Mouse (Mus musculus) liver, embryonic 14.5 days (tissue): Measurements from ENCODE around the gene Gm10260. TPM values are rescaled to one million over a fixed set of nuclear protein-coding genes. Genes with fewer than 3 reads are reported as not detected.

Experiments used
- ATAC-seq: fragments of 200-750 bp; cut with Nextera tagmentation; 2 replicates; pipeline ENCODE4 v1.8.0; 2017; ENCODE audit warnings: moderate number of reproducible peaks, mild to moderate bottlenecking, moderate library complexity; ENCODE audit not compliant: insufficient read depth
- DNase-seq, 3 experiments: peaks; one replicate each; pipeline ENCODE4 v3.0.0-alpha.2; 2012 to 2013; ENCODE audit warnings: low read depth in 3 of 3, low spot score in 3 of 3
- H3K27ac ChIP-seq: fragments of 300-500 bp; sonication (generic); 2 replicates; pipeline ENCODE4 v1.5.1; 2014; ENCODE audit warnings: moderate library complexity, mild to moderate bottlenecking, control low read depth, inconsistent platforms
- H3K27me3 ChIP-seq: fragments of 300-500 bp; sonication (generic); 2 replicates; pipeline ENCODE4 v1.6.1; 2014; ENCODE audit warnings: mild to moderate bottlenecking, low read length, moderate library complexity; ENCODE audit not compliant: control insufficient read depth, insufficient read depth
- H3K36me3 ChIP-seq: fragments of 300-500 bp; sonication (generic); replicated peaks from 2 replicates; pipeline ENCODE4 v1.6.1; 2014; ENCODE audit warnings: low read depth; ENCODE audit not compliant: control insufficient read depth, insufficient read depth
- H3K4me1 ChIP-seq, 2 experiments: fragments of 200-500 bp in 1 of 2; fragments of 300-500 bp in 1 of 2; sonication (generic) in 1 of 2; replicated peaks; 2 replicates each; pipeline ENCODE4 v1.6.1; 2012 to 2014; ENCODE audit warnings: antibody characterized with exemption in 1 of 2, inconsistent platforms in 1 of 2, low read length in 1 of 2; ENCODE audit not compliant: control insufficient read depth in 2 of 2, insufficient read depth in 2 of 2
- H3K4me2 ChIP-seq: fragments of 300-500 bp; sonication (generic); 2 replicates; pipeline ENCODE4 v1.6.1; 2014; ENCODE audit warnings: low read depth, mild to moderate bottlenecking, control low read depth, moderate library complexity
- H3K4me3 ChIP-seq, 2 experiments: fragments of 200-500 bp in 1 of 2; fragments of 300-500 bp in 1 of 2; sonication (generic) in 1 of 2; 2 replicates each; pipeline ENCODE4 v1.5.1; 2012 to 2014; ENCODE audit warnings: low read depth in 2 of 2, low read length in 2 of 2, mild to moderate bottlenecking in 2 of 2, control low read depth in 1 of 2, inconsistent platforms in 1 of 2, moderate library complexity in 1 of 2; ENCODE audit not compliant: insufficient read depth in 1 of 2
- H3K9ac ChIP-seq: fragments of 300-500 bp; sonication (generic); replicated peaks from 2 replicates; pipeline ENCODE4 v1.6.1; 2014; ENCODE audit warnings: mild to moderate bottlenecking, control low read depth, moderate library complexity
- H3K9me3 ChIP-seq: fragments of 300-500 bp; sonication (generic); 2 replicates; pipeline ENCODE4 v1.6.1; 2016; ENCODE audit warnings: low read length, mixed read lengths; ENCODE audit not compliant: control insufficient read depth
- CTCF ChIP-seq: IDR thresholded peaks from 2 replicates; pipeline ENCODE4 v1.5.1; 2016; ENCODE audit warnings: antibody characterized with exemption, low read depth, control low read depth
- EP300 ChIP-seq: IDR thresholded peaks from 2 replicates; pipeline ENCODE4 v1.6.1; 2016; ENCODE audit warnings: antibody characterized with exemption, low read depth
- WGBS: fragments of 180-500 bp; shearing (Covaris S2); extraction: QIAGEN DNeasy Blood & Tissue Kit; methylation state at CpG from one replicate; pipeline ENCODE4 v1.1.7; 2014; ENCODE audit not compliant: insufficient replicate concordance; 5-methylcytosine and 5-hydroxymethylcytosine counted together
- polyA plus RNA-seq, 2 experiments: library from polyadenylated mRNA; depleted of rRNA in 1 of 2; stranded (reverse) in 1 of 2; unstranded in 1 of 2; fragments of >200 nt; fragmentation: Nextera tagmentation in 1 of 2; extraction: Ambion mirVana in 1 of 2; gene quantifications; 2 replicates each; pipeline versions ENCODE4 v1.2.1 to v1.2.3; 2012 to 2014

Gene Gm10260
- polyA plus RNA-seq, 2 experiments: 0.99 to 3.7 TPM

DNA sequence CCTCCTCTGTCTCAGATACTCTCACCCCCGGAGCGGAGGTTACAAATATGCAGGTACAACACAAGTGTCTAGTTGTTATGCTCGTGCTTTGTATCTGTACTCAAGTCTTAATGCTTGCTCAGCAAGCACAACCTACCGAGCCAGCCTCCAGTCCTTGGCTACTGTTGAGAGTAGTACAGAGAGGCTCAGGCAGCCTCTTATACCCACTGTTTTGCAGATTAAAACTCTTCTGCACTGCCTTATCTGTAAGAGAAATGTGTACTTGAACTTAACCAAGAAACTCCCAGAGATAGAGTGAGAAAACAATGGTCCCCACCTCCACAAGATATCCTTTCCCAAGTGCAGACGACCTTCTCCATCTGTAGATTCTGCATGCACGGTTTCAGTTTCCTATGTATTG is 24.5 kb downstream of the Gm10260 start:
- Histone ChIP-seq H3K36me3 (no peaks in the 10 kb centered on the region), H3K9me3 (no peaks in the 10 kb centered on the region), H3K27me3 (no peaks in the 10 kb centered on the region), H3K4me1 (peaks cover 12 to 19% of the 10 kb centered on the region in 2 experiments), H3K9ac (no peak overlapping the region), H3K27ac (no peak overlapping the region), H3K4me2 (no peak overlapping the region), H3K4me3 (no peak overlapping the region)
- ATAC-seq (peak; percentile 76), DNase-seq (peak in 1 of 3 experiments; percentile 4)
- TF ChIP-seq EP300 (peak; percentile 44), CTCF (no peak)
- WGBS: 39% methylated on average over 6 of the region's 6 CpGs

DNA sequence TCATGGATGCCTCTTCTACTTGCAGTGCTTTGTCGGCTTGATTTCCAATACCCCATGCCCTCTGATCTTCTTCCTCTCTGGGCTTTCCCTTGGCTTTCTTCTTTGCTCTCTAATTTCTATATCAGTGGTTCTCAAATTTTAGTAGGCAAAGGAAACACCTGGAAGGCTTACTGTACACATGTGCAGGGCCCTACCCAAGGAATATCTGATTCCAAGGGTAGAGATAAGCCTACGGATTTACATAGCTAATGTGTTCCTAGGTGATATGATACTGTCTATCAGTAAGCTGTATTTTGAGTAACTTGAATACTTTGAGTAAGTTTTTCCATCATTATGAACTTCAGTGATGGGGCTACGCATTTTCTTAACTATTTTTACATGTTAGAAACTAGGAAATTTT is 25.7 kb downstream of the Gm10260 start:
- Histone ChIP-seq H3K4me1 (peaks cover 12 to 18% of the 10 kb centered on the region in 2 experiments), H3K27me3 (no peaks in the 10 kb centered on the region), H3K4me3 (no peak overlapping the region), H3K9me3 (no peaks in the 10 kb centered on the region), H3K9ac (no peak overlapping the region), H3K27ac (no peak overlapping the region), H3K36me3 (no peaks in the 10 kb centered on the region), H3K4me2 (no peak overlapping the region)
- TF ChIP-seq EP300 (no peak; the same call in 1 of the 2 replicates), CTCF (no peak)
- no peak for ATAC-seq
- no peak for DNase-seq
- 58% methylated on average over 3 of the region's 3 CpGs for WGBS

DNA sequence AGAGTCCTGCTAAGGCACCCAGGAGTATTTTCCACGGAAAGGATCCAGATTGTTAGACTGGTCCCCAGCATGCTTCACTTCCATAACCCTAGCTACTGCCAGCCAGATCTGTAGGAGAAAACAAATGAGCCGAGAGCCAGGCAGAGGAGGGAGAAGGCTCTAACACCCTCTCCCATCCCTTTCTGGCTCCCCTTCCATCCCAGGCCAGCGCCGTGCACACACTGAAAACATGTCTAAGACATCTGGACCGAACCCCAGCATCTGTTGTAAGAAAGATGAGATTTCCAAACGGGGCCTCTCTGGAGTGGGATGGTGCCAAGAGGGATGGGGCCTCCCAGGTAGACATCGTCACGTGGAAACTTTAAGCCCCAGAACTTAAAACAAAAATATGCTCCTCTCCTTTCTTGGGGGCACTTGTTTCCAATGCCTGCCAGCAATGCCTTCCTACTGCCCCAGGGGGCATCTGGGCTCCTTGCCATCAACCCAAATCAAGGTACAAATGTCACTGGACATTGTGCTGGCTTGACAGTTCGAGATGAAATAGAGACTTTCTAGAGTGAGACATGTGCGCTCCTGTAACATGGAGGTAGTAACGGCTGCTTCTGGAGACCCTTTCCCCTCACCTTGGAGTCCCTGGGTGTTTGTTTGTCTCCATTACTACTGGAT is 35.1 kb downstream of the Gm10260 start:
- TF ChIP-seq EP300 (no peak), CTCF (peak; percentile 25; the same call in 1 of the 2 replicates)
- no peak overlapping the region for H3K27ac ChIP-seq
- H3K9me3 ChIP-seq: no peaks in the 10 kb centered on the region
- no peaks in the 10 kb centered on the region for H3K27me3 ChIP-seq
- no peak overlapping the region for H3K9ac ChIP-seq
- H3K4me2 ChIP-seq: no peak overlapping the region
- DNase-seq (no peak), ATAC-seq (no peak)
- H3K4me3 ChIP-seq: no peak overlapping the region
- no peaks in the 10 kb centered on the region for H3K4me1 ChIP-seq
- 75% methylated on average over 11 of the region's 11 CpGs for WGBS
- H3K36me3 ChIP-seq: no peaks in the 10 kb centered on the region

DNA sequence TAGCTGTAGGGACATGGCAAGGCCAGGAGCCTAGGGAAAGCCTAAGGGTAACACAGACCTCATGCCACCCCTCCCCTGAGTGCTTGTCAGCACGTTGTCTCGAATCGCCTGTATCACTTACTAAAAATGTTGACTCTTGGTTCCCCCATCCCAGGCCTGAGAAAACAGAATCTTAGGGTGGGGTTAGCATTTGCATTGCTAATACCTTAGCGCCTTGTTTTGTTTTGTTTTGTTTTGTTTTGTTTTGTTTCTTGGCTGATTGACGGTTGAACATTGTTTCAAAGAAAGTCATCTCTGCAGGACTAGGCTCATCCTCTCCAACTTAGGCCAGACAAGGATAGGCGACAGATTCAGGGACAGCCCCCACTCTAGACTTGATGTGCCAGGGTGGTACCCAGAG is 35.9 kb downstream of the Gm10260 start:
- ATAC-seq: no peak
- Histone ChIP-seq H3K4me2 (no peak overlapping the region), H3K27ac (no peak overlapping the region), H3K4me1 (no peaks in the 10 kb centered on the region), H3K36me3 (no peaks in the 10 kb centered on the region), H3K9me3 (no peaks in the 10 kb centered on the region), H3K9ac (no peak overlapping the region), H3K4me3 (no peak overlapping the region), H3K27me3 (no peaks in the 10 kb centered on the region)
- WGBS: 63% methylated on average over 6 of the region's 6 CpGs
- no peak for DNase-seq
- TF ChIP-seq EP300: no peak
- TF ChIP-seq CTCF: no peak

DNA sequence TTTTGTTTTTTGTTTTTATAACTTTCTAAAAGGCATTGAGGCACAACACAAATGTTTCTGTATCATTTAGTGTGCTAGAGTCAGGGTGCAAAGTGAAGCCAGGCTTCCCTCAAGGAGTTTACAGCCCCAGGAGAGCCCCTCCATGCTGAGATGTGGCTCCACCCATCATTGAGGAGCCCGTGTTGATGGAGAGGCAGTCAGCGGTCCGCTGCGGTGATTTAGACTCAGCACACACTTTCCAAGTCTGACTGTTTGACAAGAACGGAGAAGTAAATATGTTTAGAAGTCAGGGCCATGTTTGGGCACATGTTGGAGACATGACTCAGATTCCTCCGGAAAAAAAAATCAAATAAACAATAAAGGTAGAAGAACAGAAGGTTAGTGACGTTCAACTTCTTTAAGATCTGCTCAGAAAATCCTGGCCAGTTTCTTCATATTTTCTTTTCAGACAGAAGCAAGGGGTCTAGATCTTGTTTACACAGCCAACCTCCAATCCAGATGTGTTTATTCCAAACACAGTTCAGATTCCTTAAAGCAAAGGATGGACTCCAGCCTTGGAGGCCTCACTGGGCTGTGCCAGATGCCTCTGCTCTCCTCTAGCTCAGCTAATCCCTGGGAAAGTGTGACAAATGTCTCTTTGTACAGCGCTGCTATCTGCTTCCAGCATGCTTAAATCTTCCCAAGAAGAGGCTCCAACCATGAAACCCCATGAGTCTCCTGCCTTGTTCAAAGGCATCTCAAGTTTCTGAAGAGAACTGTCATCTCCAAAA is 47.7 kb downstream of the Gm10260 start:
- no peaks in the 10 kb centered on the region for H3K36me3 ChIP-seq
- no peaks in the 10 kb centered on the region for H3K9me3 ChIP-seq
- DNase-seq (no peak), ATAC-seq (no peak)
- no peaks in the 10 kb centered on the region for H3K27me3 ChIP-seq
- no peak overlapping the region for H3K4me2 ChIP-seq
- no peak overlapping the region for H3K4me3 ChIP-seq
- no peak for TF ChIP-seq CTCF
- TF ChIP-seq EP300: no peak
- no peak overlapping the region for H3K9ac ChIP-seq
- 64% methylated on average over 8 of the region's 8 CpGs for whole genome bisulfite sequencing
- no peaks in the 10 kb centered on the region for H3K4me1 ChIP-seq
- H3K27ac ChIP-seq: no peak overlapping the region
